Mouse (Mus musculus): ENCODE data around the gene Gm7029. TPM values are rescaled to one million over a fixed set of nuclear protein-coding genes. Genes with fewer than 3 reads are reported as not detected.

Gm7029 gene
- total and polyA plus RNA-seq, 3 experiments: not detected

GRCm38 (mm10) chr17:33920282-33921097 lies 46.9 kb downstream of the Gm7029 start:
- H3K27ac ChIP-seq: peak overlapping the region; percentile 92
- H3K79me2 ChIP-seq (replicated peaks; ENCODE audit: control insufficient read depth, insufficient read depth, low read length): peaks cover 1% of the 10 kb centered on the region; the same call in 1 of the 2 replicates
- peak; percentile 86 to 87 for DNase-seq
- H3K4me3 ChIP-seq: peak overlapping the region; percentile 75
- WGBS: under 1% methylated on average over 36 of the region's 36 CpGs
- intact Hi-C loops (cut with DNase I): loop anchor here (1.0 to 10.0 kb wide), 3 partner anchors 9 to 674 kb away; partner anchors contain the start of genes Ager, Pbx2 and Rgl2
- H3K9ac ChIP-seq (ENCODE audit: low read depth, low read length): peak overlapping the region; percentile 85
- TF ChIP-seq EP300 (IDR thresholded peaks at IDR 0.05; ENCODE audit: insufficient read depth, low read depth, low read length): peak; percentile 70; the same call in 1 of the 2 replicates
- no peak for TF ChIP-seq POLR2A (IDR thresholded peaks at IDR 0.05; ENCODE audit: insufficient read depth, low read depth, low read length)
- TF ChIP-seq CTCF (IDR thresholded peaks at IDR 0.05): peak; percentile 96
- peaks cover 3% of the 10 kb centered on the region for H3K4me1 ChIP-seq (ENCODE audit: control insufficient read depth, insufficient read depth, low read length)
- no peaks in the 10 kb centered on the region for H3K36me3 ChIP-seq (ENCODE audit: control insufficient read depth, insufficient read depth, low read length)
- H3K27me3 ChIP-seq (ENCODE audit: control insufficient read depth, insufficient read depth, low read length): no peaks in the 10 kb centered on the region

- intact Hi-C loops (cut with DNase I): loop anchor here (2.0 to 10.0 kb wide), 2 partner anchors 25 to 673 kb away; partner anchors contain the start of genes Ager and Pbx2
- DNase-seq: no peak
Observed at GRCm38 (mm10) chr17:33921361-33921760, 47.7 kb downstream of the Gm7029 start.

More at GRCm38 (mm10) chr17:33921361-33921760, 47.7 kb downstream of the Gm7029 start:
- H3K4me3 ChIP-seq: no peak overlapping the region
- no peak overlapping the region for H3K9ac ChIP-seq (ENCODE audit: low read depth, low read length)
- H3K4me1 ChIP-seq (ENCODE audit: control insufficient read depth, insufficient read depth, low read length): peaks cover 3% of the 10 kb centered on the region
- no peaks in the 10 kb centered on the region for H3K27me3 ChIP-seq (ENCODE audit: control insufficient read depth, insufficient read depth, low read length)
- H3K36me3 ChIP-seq (ENCODE audit: control insufficient read depth, insufficient read depth, low read length): no peaks in the 10 kb centered on the region
- WGBS: 84% methylated on average over 7 of the region's 7 CpGs
- H3K79me2 ChIP-seq (replicated peaks; ENCODE audit: control insufficient read depth, insufficient read depth, low read length): peaks cover 3% of the 10 kb centered on the region; the same call in 1 of the 2 replicates
- no peak overlapping the region for H3K27ac ChIP-seq
- TF ChIP-seq POLR2A (IDR thresholded peaks at IDR 0.05; ENCODE audit: insufficient read depth, low read depth, low read length): no peak
- no peak for TF ChIP-seq EP300 (IDR thresholded peaks at IDR 0.05; ENCODE audit: insufficient read depth, low read depth, low read length)
- no peak for TF ChIP-seq CTCF (IDR thresholded peaks at IDR 0.05)

Small RNA genes within 50 kb of the gene (microRNA-seq; reads per million reads assigned to microRNA genes)
- gene Gm27740: 0 reads per million in 2 experiments

Other genes starting within 250 kb of the Gm7029 start
- 1 to 10 TPM; 7.3 to 7.7 TPM for gene Zfp414, start 244.7 kb upstream of the Gm7029 start, total RNA-seq (2021)
- gene Zfp414, start 244.7 kb upstream of the Gm7029 start, polyA plus RNA-seq (2012; rRNA removed): 27.0 and 28.4 TPM in 2 replicates
- under 1 TPM in 1 of 2 experiments, not detected in 1; 0.32 TPM for gene Pram1, start 235.8 kb upstream of the Gm7029 start, total RNA-seq (2021)
- 0.41 and 0.61 TPM in 2 replicates for gene Pram1, start 235.8 kb upstream of the Gm7029 start, polyA plus RNA-seq (2012; rRNA removed)
- 10 to 100 TPM; 87.9 to 89.9 TPM for gene Hnrnpm, start 187.0 kb upstream of the Gm7029 start, total RNA-seq (2021)
- gene Hnrnpm, start 187.0 kb upstream of the Gm7029 start, polyA plus RNA-seq (2012; rRNA removed): 36.2 and 51.2 TPM in 2 replicates
- gene March2, start 155.2 kb upstream of the Gm7029 start, total RNA-seq (2021): 100 to 1,000 TPM; 136 to 182 TPM
- gene March2, start 155.2 kb upstream of the Gm7029 start, polyA plus RNA-seq (2012; rRNA removed): 146 and 147 TPM in 2 replicates
- 100 to 1,000 TPM; 238 to 272 TPM for gene Rab11b, start 113.3 kb upstream of the Gm7029 start, total RNA-seq (2021)
- gene Rab11b, start 113.3 kb upstream of the Gm7029 start, polyA plus RNA-seq (2012; rRNA removed): 388 and 477 TPM in 2 replicates
- gene Angptl4, start 92.0 kb upstream of the Gm7029 start, total RNA-seq (2021): 1 to 10 TPM; 4.7 to 7.2 TPM
- 13.2 and 18.9 TPM in 2 replicates for gene Angptl4, start 92.0 kb upstream of the Gm7029 start, polyA plus RNA-seq (2012; rRNA removed)
- 10 to 100 TPM; 54.6 to 61.0 TPM for gene Kank3, start 63.3 kb upstream of the Gm7029 start, total RNA-seq (2021)
- gene Kank3, start 63.3 kb upstream of the Gm7029 start, polyA plus RNA-seq (2012; rRNA removed): 139 and 168 TPM in 2 replicates
- 100 to 1,000 TPM; 683 to 757 TPM for gene Rps28, start 49.3 kb upstream of the Gm7029 start, total RNA-seq (2021)
- gene Rps28, start 49.3 kb upstream of the Gm7029 start, polyA plus RNA-seq (2012; rRNA removed): 329 and 480 TPM in 2 replicates
- 100 to 1,000 TPM; 609 to 707 TPM for gene Ndufa7, start 49.3 kb upstream of the Gm7029 start, total RNA-seq (2021)
- gene Ndufa7, start 49.3 kb upstream of the Gm7029 start, polyA plus RNA-seq (2012; rRNA removed): 755 and 759 TPM in 2 replicates
- gene Cd320, start 30.7 kb upstream of the Gm7029 start, total RNA-seq (2021): 10 to 100 TPM; 27.8 to 34.3 TPM
- gene Cd320, start 30.7 kb upstream of the Gm7029 start, polyA plus RNA-seq (2012; rRNA removed): 36.1 and 46.9 TPM in 2 replicates
- under 1 TPM; 0.57 to 0.66 TPM for gene Kifc1, start 16.8 kb downstream of the Gm7029 start, total RNA-seq (2021)
- 0.59 and 0.94 TPM in 2 replicates for gene Kifc1, start 16.8 kb downstream of the Gm7029 start, polyA plus RNA-seq (2012; rRNA removed)
- gene Platr17, start 31.3 kb downstream of the Gm7029 start, total RNA-seq (2021): not detected
- not detected in 2 replicates for gene Platr17, start 31.3 kb downstream of the Gm7029 start, polyA plus RNA-seq (2012; rRNA removed)
- 10 to 100 TPM; 11.5 to 16.4 TPM for gene Daxx, start 35.6 kb downstream of the Gm7029 start, total RNA-seq (2021)
- gene Daxx, start 35.6 kb downstream of the Gm7029 start, polyA plus RNA-seq (2012; rRNA removed): 18.5 and 20.5 TPM in 2 replicates
- gene Tapbp, start 42.1 kb downstream of the Gm7029 start, total RNA-seq (2021): 100 to 1,000 TPM in 1 of 2 experiments, 10 to 100 TPM in 1; 98.9 to 124 TPM
- gene Tapbp, start 42.1 kb downstream of the Gm7029 start, polyA plus RNA-seq (2012; rRNA removed): 62.5 and 75.7 TPM in 2 replicates
- 10 to 100 TPM; 13.7 to 18.8 TPM for gene Zbtb22, start 42.1 kb downstream of the Gm7029 start, total RNA-seq (2021)
- 24.6 and 26.8 TPM in 2 replicates for gene Zbtb22, start 42.1 kb downstream of the Gm7029 start, polyA plus RNA-seq (2012; rRNA removed)
- gene Rgl2, start 55.7 kb downstream of the Gm7029 start, total RNA-seq (2021): 10 to 100 TPM; 33.2 to 36.0 TPM
- 89.1 and 101 TPM in 2 replicates for gene Rgl2, start 55.7 kb downstream of the Gm7029 start, polyA plus RNA-seq (2012; rRNA removed)
- 10 to 100 TPM; 77.7 to 81.0 TPM for gene Pfdn6, start 66.5 kb downstream of the Gm7029 start, total RNA-seq (2021)
- gene Pfdn6, start 66.5 kb downstream of the Gm7029 start, polyA plus RNA-seq (2012; rRNA removed): 28.0 and 29.6 TPM in 2 replicates
- 10 to 100 TPM in 1 of 2 experiments, 1 to 10 TPM in 1; 8.8 to 10.0 TPM for gene Wdr46, start 66.8 kb downstream of the Gm7029 start, total RNA-seq (2021)
- gene Wdr46, start 66.8 kb downstream of the Gm7029 start, polyA plus RNA-seq (2012; rRNA removed): 8.7 and 9.1 TPM in 2 replicates
- 1 to 10 TPM; 1.8 to 1.9 TPM for gene B3galt4, start 77.7 kb downstream of the Gm7029 start, total RNA-seq (2021)
- 2.4 and 3.4 TPM in 2 replicates for gene B3galt4, start 77.7 kb downstream of the Gm7029 start, polyA plus RNA-seq (2012; rRNA removed)
- 10 to 100 TPM; 38.1 to 39.1 TPM for gene Vps52, start 82.0 kb downstream of the Gm7029 start, total RNA-seq (2021)
- gene Vps52, start 82.0 kb downstream of the Gm7029 start, polyA plus RNA-seq (2012; rRNA removed): 47.8 and 56.4 TPM in 2 replicates
- 100 to 1,000 TPM; 364 to 420 TPM for gene Rps18, start 82.2 kb downstream of the Gm7029 start, total RNA-seq (2021)
- gene Rps18, start 82.2 kb downstream of the Gm7029 start, polyA plus RNA-seq (2012; rRNA removed): 180 and 194 TPM in 2 replicates
- 100 to 1,000 TPM; 103 to 117 TPM for gene H2-K1, start 126.5 kb downstream of the Gm7029 start, total RNA-seq (2021)
- gene H2-K1, start 126.5 kb downstream of the Gm7029 start, polyA plus RNA-seq (2012; rRNA removed): 655 and 1,075 TPM in 2 replicates
- 10 to 100 TPM; 13.0 to 13.1 TPM for gene Ring1, start 150.8 kb downstream of the Gm7029 start, total RNA-seq (2021)
- 18.6 and 20.8 TPM in 2 replicates for gene Ring1, start 150.8 kb downstream of the Gm7029 start, polyA plus RNA-seq (2012; rRNA removed)
- gene H2-Ke6, start 154.2 kb downstream of the Gm7029 start, total RNA-seq (2021): 100 to 1,000 TPM; 112 to 138 TPM
- 87.0 and 91.6 TPM in 2 replicates for gene H2-Ke6, start 154.2 kb downstream of the Gm7029 start, polyA plus RNA-seq (2012; rRNA removed)
- gene Slc39a7, start 157.8 kb downstream of the Gm7029 start, total RNA-seq (2021): 10 to 100 TPM; 76.0 to 79.8 TPM
- 64.0 and 72.5 TPM in 2 replicates for gene Slc39a7, start 157.8 kb downstream of the Gm7029 start, polyA plus RNA-seq (2012; rRNA removed)
- gene Rxrb, start 158.0 kb downstream of the Gm7029 start, total RNA-seq (2021): 10 to 100 TPM; 39.1 to 42.4 TPM
- gene Rxrb, start 158.0 kb downstream of the Gm7029 start, polyA plus RNA-seq (2012; rRNA removed): 38.8 and 41.3 TPM in 2 replicates
- 1 to 10 TPM in 1 of 2 experiments, under 1 TPM in 1; 0.89 to 1.8 TPM for gene Col11a2, start 165.6 kb downstream of the Gm7029 start, total RNA-seq (2021)
- 0.98 and 1.7 TPM in 2 replicates for gene Col11a2, start 165.6 kb downstream of the Gm7029 start, polyA plus RNA-seq (2012; rRNA removed)
- gene H2-Oa, start 218.5 kb downstream of the Gm7029 start, total RNA-seq (2021): under 1 TPM; 0.20 to 0.29 TPM
- 0.79 and 3.2 TPM in 2 replicates for gene H2-Oa, start 218.5 kb downstream of the Gm7029 start, polyA plus RNA-seq (2012; rRNA removed)
- 1 to 10 TPM; 4.0 to 7.5 TPM for gene H2-DMa, start 245.7 kb downstream of the Gm7029 start, total RNA-seq (2021)
- gene H2-DMa, start 245.7 kb downstream of the Gm7029 start, polyA plus RNA-seq (2012; rRNA removed): 12.2 and 21.3 TPM in 2 replicates
- 10 to 100 TPM; 67.6 to 71.1 TPM for gene Brd2, start 248.8 kb downstream of the Gm7029 start, total RNA-seq (2021)
- 78.9 and 118 TPM in 2 replicates for gene Brd2, start 248.8 kb downstream of the Gm7029 start, polyA plus RNA-seq (2012; rRNA removed)